Mouse (Mus musculus): ENCODE measurements at regions not wholly inside any gene's neighbourhood (a gene's known extent, or its start where the extent isn't known, plus 50 kb on each side); places are given as distances from the start of the nearest gene placed in this dataset.

DNA sequence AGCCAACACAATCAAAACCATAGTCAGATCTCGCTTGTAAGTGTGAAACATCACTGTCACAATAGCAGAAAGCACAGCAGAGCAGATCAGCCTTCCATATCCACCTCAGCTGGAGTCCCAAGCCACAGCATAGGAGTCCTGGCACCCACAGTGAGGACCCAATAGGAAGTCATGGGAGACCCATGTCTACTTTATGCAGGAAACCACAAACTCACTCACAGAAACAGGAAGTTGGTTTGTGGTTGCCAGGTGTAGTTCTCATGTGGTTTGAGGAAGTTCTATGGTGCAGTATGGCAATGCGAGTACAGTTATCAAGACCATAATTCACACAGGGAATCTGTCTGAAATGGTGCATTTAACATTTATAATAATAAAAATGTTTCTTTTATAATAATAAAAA, 77.6 kb upstream of the Kctd3 start:
- TF ChIP-seq CTCF (IDR thresholded peaks at IDR 0.05; ENCODE audit: extremely low read depth, insufficient read length, insufficient replicate concordance, low read depth, low read length) (no peak), POLR2A (IDR thresholded peaks at IDR 0.05; ENCODE audit: low read depth, low read length) (no peak)
